Mouse (Mus musculus) thymus, adult 2 months (tissue): ENCODE results near the gene Krtap4-13.

ENCODE experiments used
- CTCF ChIP-seq: fragments of 200-500 bp; IDR thresholded peaks from 2 replicates; pipeline ENCODE4 v1.5.1; 2012; ENCODE audit warnings: mild to moderate bottlenecking, control low read depth, low read length, moderate library complexity, borderline replicate concordance; ENCODE audit not compliant: control insufficient read depth, poor library complexity, insufficient read depth; ENCODE audit errors: extremely low read depth
- POLR2A ChIP-seq: fragments of 200-500 bp; IDR thresholded peaks from 2 replicates; pipeline ENCODE4 v1.6.1; 2012; ENCODE audit warnings: mild to moderate bottlenecking, low read length, control low read depth, moderate library complexity; ENCODE audit not compliant: control insufficient read depth, poor library complexity, insufficient read depth; ENCODE audit errors: extremely low read depth

- no peak for TF ChIP-seq POLR2A
- no peak for TF ChIP-seq CTCF
Observed at GRCm38 (mm10) chr11:99846746-99847145, 37.1 kb upstream of the Krtap4-13 start.
